28 mouse cellular contexts compared by ENCODE assay signal in genomic region chr9:60010285-60010684, GRCm38 (mm10). TPM values are rescaled to one million over a fixed set of nuclear protein-coding genes. Genes with fewer than 3 reads are reported as not detected.
"Had no signal": no experiment of that assay in that cellular context is flagged by ENCODE, and none has a peak within 500 bp of the region (broad histone marks: within the 10 kb centered on the region; RNA-seq: fewer than 3 reads in every experiment).

No protein-coding gene starts in this region.

- DNase-seq: kidney, adult 11 months; kidney, adult 8-10 months; kidney, postnatal 10 days; kidney, postnatal 36 days; liver, embryonic 13.5 days; lung, adult 2 months; lung, postnatal 14 days; lung, postnatal 4 days; right cerebral cortex, adult 18-20 months; right cerebral cortex, postnatal 14 days; right cerebral cortex, postnatal 4 days; thymus, postnatal 25 days had no signal

- H3K4me1 ChIP-seq: intestine, embryonic 15.5 days; liver, embryonic 13.5 days had no signal

- H3K36me3 ChIP-seq: intestine, embryonic 15.5 days; kidney, embryonic 15.5 days; limb, embryonic 13.5 days; liver, embryonic 13.5 days; midbrain, embryonic 13.5 days; neural tube, embryonic 12.5 days; neural tube, embryonic 15.5 days had no signal

- H3K9ac ChIP-seq: intestine, embryonic 15.5 days; kidney, embryonic 15.5 days; limb, embryonic 13.5 days; liver, embryonic 13.5 days; midbrain, embryonic 13.5 days; neural tube, embryonic 12.5 days; neural tube, embryonic 15.5 days had no signal

- H3K27ac ChIP-seq: intestine, embryonic 15.5 days; kidney, embryonic 15.5 days; left cerebral cortex, adult 2 months; limb, embryonic 13.5 days; liver, embryonic 13.5 days; midbrain, embryonic 13.5 days; neural tube, embryonic 12.5 days; neural tube, embryonic 15.5 days; stomach, postnatal 0 days had no signal

- H3K4me3 ChIP-seq: intestine, embryonic 15.5 days; kidney, embryonic 15.5 days; left cerebral cortex, adult 2 months; limb, embryonic 13.5 days; liver, embryonic 13.5 days; midbrain, embryonic 13.5 days; neural tube, embryonic 12.5 days; neural tube, embryonic 15.5 days had no signal

- H3K9me3 ChIP-seq: intestine, embryonic 15.5 days; kidney, embryonic 15.5 days; limb, embryonic 13.5 days; liver, embryonic 13.5 days; midbrain, embryonic 13.5 days; neural tube, embryonic 12.5 days; neural tube, embryonic 15.5 days had no signal

- H3K27me3 ChIP-seq: intestine, embryonic 15.5 days; kidney, embryonic 15.5 days; limb, embryonic 13.5 days; liver, embryonic 13.5 days; midbrain, embryonic 13.5 days; neural tube, embryonic 12.5 days; neural tube, embryonic 15.5 days had no signal

- ATAC-seq: intestine, embryonic 15.5 days; midbrain, embryonic 13.5 days had no signal

- H3K4me2 ChIP-seq: intestine, embryonic 15.5 days; kidney, embryonic 15.5 days; limb, embryonic 13.5 days; liver, embryonic 13.5 days; midbrain, embryonic 13.5 days; neural tube, embryonic 12.5 days; neural tube, embryonic 15.5 days had no signal

RNA-seq across cellular contexts. Expression of gene Nr2e3, which starts 49.8 kb away (rescaled TPM):
- total RNA-seq: layer of hippocampus, postnatal 14 days; left cerebral cortex, adult 2 months; left cerebral cortex, postnatal 10 days; left cerebral cortex, postnatal 36 days; liver, adult 2 months; megakaryocyte progenitor cell, adult 5-6 weeks; megakaryocyte-erythroid progenitor cell, adult 5-6 weeks had no signal
- polyA plus RNA-seq: kidney, embryonic 15.5 days; liver, adult 2 months; liver, embryonic 13.5 days; lung, adult 2 months; lung, embryonic 16.5 days; midbrain, embryonic 13.5 days; neural tube, embryonic 15.5 days; stomach, embryonic 14.5 days; stomach, postnatal 0 days had no signal
